Mouse (Mus musculus) adrenal gland, postnatal 10 days (tissue): ENCODE data around the gene Pnisr. TPM values are rescaled to one million over a fixed set of nuclear protein-coding genes. Genes with fewer than 3 reads are reported as not detected.

ENCODE experiments used
- DNase-seq: peaks from one replicate; pipeline ENCODE4 v3.0.0; 2021; ENCODE audit warnings: mixed read lengths
- long read RNA-seq, 2 experiments: library from polyadenylated mRNA; stranded (forward); transcript quantifications; one replicate each; pipeline ENCODE4 v2.0.0; 2021
- total RNA-seq, 2 experiments: library from RNA; stranded (reverse); gene quantifications; 2 replicates each; pipeline ENCODE4 v1.2.3; 2021

Pnisr gene
- total RNA-seq: 100 to 1,000 TPM in 1 of 2 experiments, 10 to 100 TPM in 1; 56.9 to 116 TPM
- long read RNA-seq, experiment 1, full-length matches to known transcripts: 9 of 48 reads
- long read RNA-seq, experiment 1, partial matches to known transcripts: 19 of 48 reads
- long read RNA-seq, experiment 1, other reads (novel, unspliced or antisense): 20 of 48 reads
- long read RNA-seq, experiment 2, full-length matches to known transcripts: 10 of 39 reads
- long read RNA-seq, experiment 2, partial matches to known transcripts: 12 of 39 reads
- long read RNA-seq, experiment 2, other reads (novel, unspliced or antisense): 17 of 39 reads

DNA sequence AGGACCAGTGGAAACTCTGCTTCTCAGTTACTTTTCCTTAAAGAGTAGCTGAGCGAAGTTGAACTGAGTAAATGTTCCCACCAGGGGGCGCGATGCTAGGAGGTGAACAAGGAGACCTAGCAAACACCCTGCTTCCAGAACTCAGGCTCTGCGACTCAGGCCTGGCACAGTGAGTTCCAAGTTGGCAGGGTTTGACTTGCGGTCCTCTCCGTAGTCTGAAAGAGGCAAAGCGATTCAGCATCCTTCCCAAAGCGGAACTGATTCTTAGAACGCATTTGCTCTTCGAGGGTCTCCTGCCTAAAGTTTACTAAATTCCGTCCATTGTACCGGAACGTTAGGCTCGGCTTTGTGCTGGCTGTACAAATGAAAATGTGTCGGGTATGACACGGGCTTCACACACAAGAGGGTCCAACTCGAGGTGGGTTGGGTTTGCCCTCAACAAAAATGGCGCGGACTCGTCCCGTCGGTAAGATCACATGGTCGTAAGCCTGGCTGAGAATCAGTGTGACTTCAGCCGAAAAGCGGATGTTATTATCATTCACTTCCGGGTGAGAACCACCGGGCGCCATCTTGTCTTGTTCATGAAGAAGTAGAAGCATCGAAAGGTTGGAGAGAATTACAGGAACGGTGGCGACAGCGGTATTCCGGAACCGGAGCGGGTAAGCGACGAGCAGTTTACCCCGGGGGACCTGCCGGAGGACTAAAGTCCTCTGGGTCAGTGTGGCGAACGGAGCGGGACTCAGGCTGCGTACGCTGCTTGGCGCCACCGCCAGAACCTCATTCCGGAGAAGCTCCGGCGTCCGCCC, at the start of gene Pnisr:
TSS of gene Pnisr (plus strand) at position 103 of the 806 bp plus-strand sequence.
- DNase-seq: peak; percentile 96

DNA sequence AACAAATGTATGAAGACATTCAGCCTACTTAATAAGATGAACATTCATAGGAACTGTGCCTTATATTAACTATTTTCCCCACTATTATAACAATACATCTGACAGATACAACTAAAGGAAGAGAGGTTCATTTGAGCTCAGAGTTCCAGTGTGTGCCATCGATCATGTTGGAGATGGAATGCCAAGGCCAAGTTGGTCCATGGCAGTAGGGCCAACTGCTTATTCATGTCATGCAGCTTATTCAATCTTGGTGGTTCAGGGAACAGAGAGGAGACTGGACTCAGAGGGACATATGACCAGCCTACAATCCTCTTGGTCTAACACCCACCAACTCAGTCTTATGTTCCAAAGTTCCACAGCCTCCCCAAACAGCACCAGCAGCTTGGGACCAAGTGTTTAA, 46.4 kb upstream of the Pnisr start:
- DNase-seq: no peak

DNA sequence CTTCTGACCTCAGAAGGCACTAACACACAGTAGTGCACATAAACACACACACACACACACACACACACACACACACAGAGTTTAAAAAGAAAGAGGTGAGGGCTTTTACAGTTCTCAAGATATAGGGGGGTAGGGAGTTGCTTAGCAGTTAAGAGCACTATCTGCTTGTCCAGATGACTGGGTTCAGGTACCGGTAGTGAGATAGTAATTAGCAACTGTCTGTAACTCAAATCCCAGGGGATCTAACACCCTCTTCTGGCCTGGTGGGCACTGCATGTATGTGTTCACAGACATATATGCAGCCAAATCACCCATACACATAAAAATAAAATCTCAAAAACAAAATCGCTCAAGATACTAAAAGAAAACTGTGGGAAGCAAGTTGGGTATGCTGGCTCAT, 45.8 kb upstream of the Pnisr start:
- DNase-seq: no peak

DNA sequence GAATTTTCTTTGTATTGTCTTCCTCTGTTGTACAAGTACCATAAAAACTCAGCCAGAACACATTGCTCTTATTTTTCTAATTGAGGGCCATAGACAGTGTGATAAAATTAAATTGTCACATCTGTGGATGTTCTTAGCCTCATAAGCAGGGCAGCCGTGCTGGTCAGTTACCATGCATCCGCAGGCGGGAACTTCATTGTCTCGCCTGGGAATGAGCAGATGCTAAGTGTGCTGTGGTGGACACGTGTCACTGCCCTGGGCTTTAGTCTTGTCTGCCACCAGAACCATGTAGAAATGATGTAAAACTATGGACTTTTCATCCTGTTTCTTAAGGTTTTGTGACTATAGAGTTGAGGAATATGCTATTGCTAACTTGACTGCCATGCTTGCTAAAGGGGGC, 40.2 kb upstream of the Pnisr start:
- no peak for DNase-seq

DNA sequence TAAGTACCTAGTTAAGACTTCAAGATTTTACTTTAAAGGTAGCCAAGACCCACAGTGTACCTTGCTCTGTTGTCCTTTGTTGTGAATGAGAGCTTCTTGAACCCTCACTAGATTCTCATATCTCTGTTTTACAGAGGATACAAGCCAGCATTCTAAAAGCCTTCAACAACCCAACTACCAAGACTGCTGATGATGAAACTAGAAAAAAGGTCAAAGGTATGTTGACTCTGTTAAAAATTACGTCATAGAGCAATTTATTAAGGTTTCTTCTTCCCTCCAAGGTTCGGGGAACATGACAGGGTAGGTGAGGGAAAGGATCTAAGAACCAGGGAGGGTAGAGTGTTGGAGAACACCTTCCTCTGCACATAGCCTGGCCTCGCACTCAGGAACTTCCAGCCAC, 36.8 kb upstream of the Pnisr start:
- DNase-seq: no peak

GRCm38 (mm10) chr4:21812635-21813034, 34.7 kb upstream of the Pnisr start:
- no peak for DNase-seq

- DNase-seq: peak; percentile 34
Observed at GRCm38 (mm10) chr4:21814029-21814428, 33.4 kb upstream of the Pnisr start.

DNA sequence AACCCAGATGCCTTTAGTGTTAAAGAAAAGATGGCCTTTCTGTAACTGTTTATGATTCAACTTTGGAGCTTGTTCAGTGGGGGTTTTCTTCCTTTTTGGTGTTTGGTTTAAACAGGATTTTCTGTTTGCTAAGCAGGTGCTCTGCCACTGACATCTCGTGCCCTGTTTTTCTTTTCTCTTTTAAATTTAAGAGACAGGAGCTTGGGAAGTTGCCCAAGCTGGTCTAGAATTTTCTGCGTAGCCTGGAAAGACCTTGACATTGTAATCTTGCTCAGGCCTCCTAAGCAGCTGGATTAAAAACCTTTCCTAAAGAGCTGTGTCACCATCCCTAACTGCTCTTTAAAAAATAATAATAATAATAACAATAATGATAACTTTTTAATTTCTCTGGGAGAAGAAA, 20.8 kb upstream of the Pnisr start:
- DNase-seq: peak; percentile 44

DNA sequence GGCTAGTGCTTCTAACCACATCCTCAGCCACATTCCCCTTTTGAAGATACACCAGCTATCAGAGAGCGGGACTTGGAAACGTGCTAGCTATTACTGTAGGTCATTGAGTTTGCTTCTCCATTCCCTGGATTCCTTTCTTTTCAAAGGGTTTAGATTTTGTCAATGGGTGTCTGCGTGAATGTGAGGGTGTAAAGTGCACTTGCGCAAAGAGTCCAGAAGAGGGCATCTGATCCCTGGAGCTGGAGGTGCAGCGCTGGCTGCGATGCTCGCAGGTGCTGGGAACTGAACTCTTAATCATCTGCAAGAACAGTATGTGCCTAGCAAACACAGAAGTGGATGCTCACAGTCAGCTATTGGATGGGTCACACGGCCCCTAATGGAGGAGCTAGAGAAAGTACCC, 14.5 kb upstream of the Pnisr start:
- DNase-seq: no peak

- peak; percentile 94 for DNase-seq
Observed at GRCm38 (mm10) chr4:21848287-21848630, 876 bp downstream of the Pnisr start.

- no peak for DNase-seq
Observed at GRCm38 (mm10) chr4:21857481-21857880, 10.1 kb downstream of the Pnisr start.

- DNase-seq: no peak
Observed at GRCm38 (mm10) chr4:21865226-21865625, 17.8 kb downstream of the Pnisr start.

DNA sequence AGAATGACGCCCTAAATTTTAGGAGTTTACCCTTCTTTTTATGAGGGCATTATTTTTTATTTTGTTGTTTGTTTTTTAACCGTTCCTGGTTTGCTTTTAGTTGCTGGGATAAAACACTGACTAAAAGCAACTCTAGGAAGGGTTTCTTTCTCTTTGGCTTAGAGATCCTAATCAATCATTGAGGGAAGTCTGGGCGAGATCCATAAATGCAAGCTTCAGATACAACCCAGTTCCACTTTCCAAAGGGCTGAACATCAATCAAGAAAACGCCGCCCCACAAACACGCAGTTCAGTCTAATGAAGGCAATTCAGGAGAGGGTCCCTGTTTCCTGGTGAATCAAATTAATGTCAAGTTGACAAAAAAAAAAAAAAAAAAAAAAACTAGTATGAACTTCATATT, 31.4 kb downstream of the Pnisr start:
- DNase-seq: no peak

GRCm38 (mm10) chr4:21879565-21880220, 32.3 kb downstream of the Pnisr start, which contains the start of gene Coq3:
TSS of gene Coq3 (plus strand) at chr4:21879673.
- peak; percentile 87 for DNase-seq

GRCm38 (mm10) chr4:21882806-21883205, 35.4 kb downstream of the Pnisr start:
- no peak for DNase-seq

- no peak for DNase-seq
Observed at GRCm38 (mm10) chr4:21885831-21886230, 38.4 kb downstream of the Pnisr start.

Other genes with a start within 250 kb of the Pnisr start
- gene Prdm13, start 161.6 kb upstream of the Pnisr start, total RNA-seq: not detected
- gene Ccnc, start 119.9 kb upstream of the Pnisr start, total RNA-seq: 10 to 100 TPM; 20.3 to 21.7 TPM
- gene Usp45, start 80.4 kb upstream of the Pnisr start, total RNA-seq: 10 to 100 TPM; 19.1 to 22.1 TPM
- 10 to 100 TPM; 11.4 to 17.1 TPM for gene Tstd3, start 80.4 kb upstream of the Pnisr start, total RNA-seq
- gene Coq3, start 32.1 kb downstream of the Pnisr start, total RNA-seq: 10 to 100 TPM; 28.2 to 32.0 TPM
- 1 to 10 TPM; 5.0 to 6.5 TPM for gene Faxc, start 83.7 kb downstream of the Pnisr start, total RNA-seq